Mouse (Mus musculus): ENCODE measurements around the gene Sestd1.

DNA sequence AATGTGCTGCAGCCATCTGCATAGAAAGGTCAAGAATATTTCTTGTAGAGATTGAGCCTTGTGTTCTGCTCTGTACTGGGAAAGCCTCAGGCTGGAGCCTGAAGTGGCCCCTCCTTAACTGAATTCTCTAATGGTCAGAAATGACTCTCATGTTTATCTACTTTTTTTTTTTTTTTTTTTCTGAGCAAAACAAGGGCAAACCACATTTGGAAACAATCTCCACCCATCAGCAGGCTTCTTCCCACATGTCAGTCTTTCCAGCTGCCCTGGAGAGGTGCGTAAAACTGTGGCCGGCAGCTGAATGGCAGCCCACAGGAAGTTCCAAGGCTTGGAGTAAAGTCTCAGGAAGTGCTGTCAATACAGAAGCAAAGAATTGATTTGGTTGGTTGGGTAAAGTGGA, 6.4 kb upstream of the Sestd1 start:
- TF ChIP-seq USF1 (IDR thresholded peaks at IDR 0.05; ENCODE audit: low read depth) (no peak), CEBPB (IDR thresholded peaks at IDR 0.05; ENCODE audit: insufficient read depth, poor library complexity, severe bottlenecking) (no peak), MAX (IDR thresholded peaks at IDR 0.05; ENCODE audit: low read depth) (no peak), POLR2A (IDR thresholded peaks at IDR 0.05; ENCODE audit: insufficient read length, low read depth) (no peak), REST (IDR thresholded peaks at IDR 0.05; ENCODE audit: insufficient read depth, insufficient read length) (no peak), POLR2AphosphoS2 (IDR thresholded peaks at IDR 0.05; ENCODE audit: insufficient read length, low read depth) (no peak)

Data from myocyte (in vitro differentiated cells).